Mouse (Mus musculus) heart, adult 2 months (tissue): ENCODE data around the gene Actrt2. TPM values are rescaled to one million over a fixed set of nuclear protein-coding genes. Genes with fewer than 3 reads are reported as not detected.

Experiments
- DNase-seq, 2 experiments: peaks; one replicate each; pipeline ENCODE4 v3.0.0; 2021
- H3K27ac ChIP-seq: fragments of 200-600 bp; 2 replicates; pipeline ENCODE4 v1.8.1; 2022
- H3K27me3 ChIP-seq: fragments of 200-500 bp; 2 replicates; pipeline ENCODE4 v1.6.1; 2012; ENCODE audit warnings: mild to moderate bottlenecking, low read length, inconsistent platforms, mixed read lengths; ENCODE audit not compliant: control insufficient read depth, insufficient read depth
- H3K36me3 ChIP-seq: fragments of 200-500 bp; 2 replicates; pipeline ENCODE4 v1.6.1; 2012; ENCODE audit warnings: low read length, inconsistent platforms; ENCODE audit not compliant: control insufficient read depth, insufficient read depth
- H3K4me1 ChIP-seq: fragments of 200-500 bp; 2 replicates; pipeline ENCODE4 v1.6.1; 2011; ENCODE audit warnings: low read length; ENCODE audit not compliant: control insufficient read depth, insufficient read depth
- H3K4me3 ChIP-seq: fragments of 200-600 bp; 2 replicates; pipeline ENCODE4 v1.8.1; 2022
- H3K79me2 ChIP-seq: fragments of 200-500 bp; replicated peaks from 2 replicates; pipeline ENCODE4 v1.6.1; 2012; ENCODE audit warnings: mild to moderate bottlenecking, inconsistent platforms, low read length, moderate library complexity, mixed read lengths; ENCODE audit not compliant: control insufficient read depth, insufficient read depth
- H3K9ac ChIP-seq: fragments of 200-500 bp; 2 replicates; pipeline ENCODE4 v1.6.1; 2012; ENCODE audit warnings: low read depth, mild to moderate bottlenecking, control low read depth, inconsistent platforms, low read length, mixed read lengths
- CTCF ChIP-seq: fragments of 200-600 bp; IDR thresholded peaks from 2 replicates; pipeline ENCODE4 v1.8.1; 2022; ENCODE audit warnings: antibody characterized with exemption, mild to moderate bottlenecking, moderate library complexity
- EP300 ChIP-seq: fragments of 200-500 bp; IDR thresholded peaks from 2 replicates; pipeline ENCODE4 v1.6.1; 2011; ENCODE audit warnings: low read depth, low read length, control low read depth; ENCODE audit not compliant: insufficient read depth
- POLR2A ChIP-seq: fragments of 200-500 bp; IDR thresholded peaks from 2 replicates; pipeline ENCODE4 v1.6.1; 2011; ENCODE audit warnings: mild to moderate bottlenecking, low read depth, low read length, control low read depth; ENCODE audit not compliant: insufficient read depth
- WGBS: fragments of 180-500 bp; shearing (Covaris S2); methylation state at CpG from one replicate; pipeline ENCODE4 v1.1.7; 2018; 5-methylcytosine and 5-hydroxymethylcytosine counted together
- intact Hi-C: fragments of 180-260 bp; cut with DNase I; formaldehyde crosslinking; loops from one replicate; pipeline ENCODE4 v1.15.1; 2025
- polyA plus RNA-seq: library from polyadenylated mRNA; depleted of rRNA; stranded (reverse); fragments of >200 nt; gene quantifications from 2 replicates; pipeline ENCODE4 v1.2.3, GENCODE M21; 2012
- total RNA-seq, 2 experiments: library from RNA; stranded (reverse); gene quantifications; 2 replicates each; pipeline ENCODE4 v1.2.3; 2021

Actrt2 gene
- total and polyA plus RNA-seq, 3 experiments, result 0.47 TPM; not detected in 2

DNA sequence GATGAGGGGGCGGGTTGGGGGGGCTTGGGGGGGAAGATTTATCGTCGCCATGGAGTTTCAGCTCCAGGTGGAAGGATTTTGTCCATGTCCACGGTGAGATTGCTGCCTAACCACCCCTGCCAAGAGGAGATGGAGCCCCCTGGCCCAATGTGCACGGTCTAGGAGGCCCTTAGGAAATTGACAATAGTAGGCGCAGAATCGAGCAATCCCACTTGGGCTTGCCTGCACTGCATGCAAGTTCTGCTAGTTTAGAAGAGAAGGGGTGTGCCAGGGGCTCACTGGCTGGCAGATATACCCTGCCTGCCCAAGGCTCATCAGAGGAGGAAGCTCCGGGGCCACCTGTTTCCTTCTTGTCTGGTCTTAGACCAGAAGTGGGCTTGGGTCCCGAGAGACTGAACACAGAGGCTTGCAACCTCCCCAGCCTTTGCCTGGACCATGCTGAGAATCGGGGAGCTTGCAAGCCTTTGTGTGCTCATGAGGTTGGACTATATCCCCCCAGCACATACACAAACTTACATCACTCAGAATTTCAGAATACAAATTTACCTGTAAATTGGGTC, 7.9 kb upstream of the Actrt2 start:
- Histone ChIP-seq H3K36me3 (no peaks in the 10 kb centered on the region), H3K9ac (no peak overlapping the region), H3K79me2 (no peaks in the 10 kb centered on the region), H3K4me1 (no peaks in the 10 kb centered on the region), H3K27me3 (no peaks in the 10 kb centered on the region), H3K4me3 (no peak overlapping the region), H3K27ac (no peak overlapping the region)
- WGBS, result 66% methylated on average over 10 of the region's 10 CpGs
- TF ChIP-seq POLR2A, result no peak
- TF ChIP-seq CTCF, result no peak
- TF ChIP-seq EP300, result no peak
- intact Hi-C loops, result loop anchor here (10.0 kb wide), 1 partner anchor 231 kb away; no protein-coding TSS in a partner anchor
- peak in 1 of 2 experiments; percentile 7 for DNase-seq

DNA sequence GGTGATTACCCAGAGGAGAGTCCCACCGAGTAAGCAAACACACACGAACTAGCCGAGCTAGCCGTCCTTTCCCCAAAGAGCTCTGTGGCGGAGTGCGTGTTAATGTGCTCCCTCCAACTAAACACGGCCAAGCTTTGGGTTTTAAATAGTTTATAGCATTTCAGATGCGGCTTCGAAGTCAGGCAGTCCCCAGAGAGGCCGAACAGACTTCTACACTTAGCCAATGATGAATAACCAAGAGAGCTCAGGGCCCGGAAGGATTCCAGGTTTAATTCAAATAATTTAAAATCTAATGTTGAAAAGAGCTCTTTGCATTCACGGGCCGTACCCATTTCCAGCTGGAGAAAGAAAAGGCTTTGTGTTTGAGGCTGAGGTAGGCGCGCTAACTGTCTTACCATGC, 7.3 kb upstream of the Actrt2 start:
- Histone ChIP-seq H3K9ac (no peak overlapping the region), H3K4me1 (no peaks in the 10 kb centered on the region), H3K79me2 (no peaks in the 10 kb centered on the region), H3K27ac (no peak overlapping the region), H3K36me3 (no peaks in the 10 kb centered on the region), H3K27me3 (no peaks in the 10 kb centered on the region), H3K4me3 (no peak overlapping the region)
- DNase-seq, result peak in 1 of 2 experiments; percentile 14
- 58% methylated on average over 15 of the region's 15 CpGs for WGBS
- intact Hi-C loops, result loop anchor here (1.0 to 10.0 kb wide), 3 partner anchors 35 to 346 kb away; no protein-coding TSS in a partner anchor
- no peak for TF ChIP-seq CTCF
- TF ChIP-seq POLR2A, result no peak
- TF ChIP-seq EP300, result no peak

DNA sequence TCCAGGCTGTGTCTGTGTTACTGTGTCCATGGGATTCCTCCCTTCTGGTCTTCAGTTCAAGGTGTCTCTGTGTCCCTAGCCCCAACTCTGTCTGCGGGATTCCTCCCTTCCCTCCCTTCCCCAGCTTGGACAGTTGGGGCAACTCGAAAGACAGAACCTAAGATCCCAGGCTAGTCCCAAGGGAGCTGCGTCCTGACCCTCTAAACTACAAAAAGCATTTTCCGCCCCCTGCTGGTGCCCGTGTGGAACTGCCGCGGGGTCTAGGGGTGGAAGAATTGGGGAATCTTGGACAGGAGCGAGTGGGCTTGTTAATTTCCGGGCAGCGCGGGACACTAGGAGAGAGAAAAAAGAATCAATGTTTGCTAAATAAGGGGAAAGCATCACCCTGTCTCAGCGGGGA, 6.9 kb upstream of the Actrt2 start:
- no peaks in the 10 kb centered on the region for H3K27me3 ChIP-seq
- WGBS, result 3% methylated on average over 12 of the region's 12 CpGs
- no peak overlapping the region for H3K4me3 ChIP-seq
- no peak overlapping the region for H3K9ac ChIP-seq
- TF ChIP-seq CTCF, result peak; percentile 89
- no peak for TF ChIP-seq EP300
- no peak for TF ChIP-seq POLR2A
- peak; percentile 38 to 70 for DNase-seq
- H3K36me3 ChIP-seq, result no peaks in the 10 kb centered on the region
- intact Hi-C loops, result loop anchor here (1.0 to 10.0 kb wide), 3 partner anchors 34 to 345 kb away; no protein-coding TSS in a partner anchor
- H3K4me1 ChIP-seq, result no peaks in the 10 kb centered on the region
- H3K79me2 ChIP-seq, result no peaks in the 10 kb centered on the region
- H3K27ac ChIP-seq, result no peak overlapping the region

DNA sequence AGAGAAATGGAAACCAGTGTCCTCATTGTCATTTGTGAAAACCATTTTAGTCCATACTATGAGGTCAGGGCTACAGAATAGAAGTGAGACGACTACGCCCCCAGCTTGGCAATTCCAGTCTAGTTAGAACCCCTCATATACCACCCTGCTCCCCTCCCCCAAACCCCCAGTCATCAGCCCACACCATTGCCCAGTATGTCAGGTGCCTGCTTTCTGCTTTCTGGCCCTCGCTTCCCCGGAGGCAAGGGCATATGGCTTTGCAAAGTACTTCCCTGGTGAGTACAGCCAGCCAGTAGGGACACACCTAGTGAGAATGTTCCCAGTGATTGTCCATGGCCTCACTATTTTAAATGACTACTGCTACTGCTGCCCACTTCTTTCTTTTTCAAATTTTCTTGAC, 6.3 kb upstream of the Actrt2 start:
- Histone ChIP-seq H3K36me3 (no peaks in the 10 kb centered on the region), H3K27ac (no peak overlapping the region), H3K9ac (no peak overlapping the region), H3K27me3 (no peaks in the 10 kb centered on the region), H3K4me1 (no peaks in the 10 kb centered on the region), H3K79me2 (no peaks in the 10 kb centered on the region), H3K4me3 (no peak overlapping the region)
- TF ChIP-seq CTCF (no peak), EP300 (no peak), POLR2A (no peak)
- 79% methylated on average over 4 of the region's 4 CpGs for WGBS
- no peak for DNase-seq
- intact Hi-C loops, result loop anchor here (1.0 to 10.0 kb wide), 3 partner anchors 34 to 345 kb away; no protein-coding TSS in a partner anchor

DNA sequence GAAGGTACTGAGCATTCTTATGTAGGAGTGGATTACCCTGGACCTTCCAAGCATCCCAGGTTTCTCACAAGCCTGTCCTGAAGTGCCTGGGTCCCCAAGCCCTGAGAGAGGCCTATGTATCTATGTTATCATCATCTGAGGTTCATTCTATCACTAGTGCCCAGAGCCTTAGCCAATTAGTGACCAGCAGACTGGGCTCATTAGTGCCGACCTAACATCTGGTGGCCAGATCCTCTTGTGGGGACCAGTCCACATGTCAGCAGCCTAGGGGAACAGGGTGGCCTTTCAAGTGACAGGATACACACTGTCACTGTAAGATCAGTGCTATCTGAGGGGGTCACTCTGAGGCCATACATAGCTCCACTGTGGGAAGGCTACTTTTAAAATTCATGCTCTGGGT, 4.4 kb upstream of the Actrt2 start:
- no peaks in the 10 kb centered on the region for H3K4me1 ChIP-seq
- TF ChIP-seq POLR2A (no peak), EP300 (no peak), CTCF (no peak)
- no peak overlapping the region for H3K27ac ChIP-seq
- WGBS, result 53% methylated on average over 1 of the region's 1 CpGs
- H3K79me2 ChIP-seq, result no peaks in the 10 kb centered on the region
- intact Hi-C loops, result loop anchor here (10.0 kb wide), 1 partner anchor 227 kb away; no protein-coding TSS in a partner anchor
- H3K27me3 ChIP-seq, result no peaks in the 10 kb centered on the region
- H3K4me3 ChIP-seq, result no peak overlapping the region
- no peaks in the 10 kb centered on the region for H3K36me3 ChIP-seq
- DNase-seq, result no peak
- no peak overlapping the region for H3K9ac ChIP-seq

DNA sequence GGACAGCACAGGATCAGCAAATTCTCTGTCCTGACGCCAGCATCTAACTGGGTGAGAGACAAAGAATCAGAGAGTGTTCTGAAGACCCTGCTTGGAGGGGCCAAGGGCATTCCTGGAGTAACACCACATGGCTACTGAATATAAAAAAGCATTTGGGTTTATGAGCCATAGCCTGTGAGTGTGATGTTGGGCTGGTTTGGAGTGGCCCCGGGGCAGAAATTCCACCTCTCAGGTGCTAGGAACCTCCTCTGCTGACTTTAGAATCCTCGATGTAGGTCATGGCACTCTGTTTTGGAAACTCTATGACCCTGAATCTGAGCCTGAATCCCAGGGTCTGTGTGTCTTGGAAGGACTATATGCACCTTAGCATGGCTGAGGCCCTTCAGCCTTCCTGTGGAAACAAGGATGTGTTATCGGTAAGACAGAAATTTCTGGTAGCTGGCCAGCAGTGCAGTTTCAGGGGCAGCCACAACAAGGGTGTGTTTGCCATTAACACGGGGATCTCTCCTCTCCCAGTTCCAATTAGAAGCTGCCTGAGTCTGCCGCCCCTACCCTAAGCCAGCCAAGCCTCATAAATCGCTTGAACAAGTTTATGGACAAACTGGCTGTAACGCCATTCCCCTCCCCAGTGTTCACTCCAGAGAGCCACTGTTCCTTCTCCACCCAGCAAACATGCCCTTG, 3.7 kb upstream of the Actrt2 start:
- 60% methylated on average over 8 of the region's 8 CpGs for WGBS
- no peaks in the 10 kb centered on the region for H3K79me2 ChIP-seq
- no peaks in the 10 kb centered on the region for H3K36me3 ChIP-seq
- no peak for DNase-seq
- no peak for TF ChIP-seq POLR2A
- TF ChIP-seq EP300, result no peak
- no peak for TF ChIP-seq CTCF
- H3K4me1 ChIP-seq, result no peaks in the 10 kb centered on the region
- no peak overlapping the region for H3K27ac ChIP-seq
- H3K4me3 ChIP-seq, result no peak overlapping the region
- H3K27me3 ChIP-seq, result no peaks in the 10 kb centered on the region
- intact Hi-C loops, result loop anchor here (10.0 kb wide), 1 partner anchor 227 kb away; no protein-coding TSS in a partner anchor
- no peak overlapping the region for H3K9ac ChIP-seq
